Mouse (Mus musculus): ENCODE results near the gene Rassf2.

Rassf2 gene

DNA sequence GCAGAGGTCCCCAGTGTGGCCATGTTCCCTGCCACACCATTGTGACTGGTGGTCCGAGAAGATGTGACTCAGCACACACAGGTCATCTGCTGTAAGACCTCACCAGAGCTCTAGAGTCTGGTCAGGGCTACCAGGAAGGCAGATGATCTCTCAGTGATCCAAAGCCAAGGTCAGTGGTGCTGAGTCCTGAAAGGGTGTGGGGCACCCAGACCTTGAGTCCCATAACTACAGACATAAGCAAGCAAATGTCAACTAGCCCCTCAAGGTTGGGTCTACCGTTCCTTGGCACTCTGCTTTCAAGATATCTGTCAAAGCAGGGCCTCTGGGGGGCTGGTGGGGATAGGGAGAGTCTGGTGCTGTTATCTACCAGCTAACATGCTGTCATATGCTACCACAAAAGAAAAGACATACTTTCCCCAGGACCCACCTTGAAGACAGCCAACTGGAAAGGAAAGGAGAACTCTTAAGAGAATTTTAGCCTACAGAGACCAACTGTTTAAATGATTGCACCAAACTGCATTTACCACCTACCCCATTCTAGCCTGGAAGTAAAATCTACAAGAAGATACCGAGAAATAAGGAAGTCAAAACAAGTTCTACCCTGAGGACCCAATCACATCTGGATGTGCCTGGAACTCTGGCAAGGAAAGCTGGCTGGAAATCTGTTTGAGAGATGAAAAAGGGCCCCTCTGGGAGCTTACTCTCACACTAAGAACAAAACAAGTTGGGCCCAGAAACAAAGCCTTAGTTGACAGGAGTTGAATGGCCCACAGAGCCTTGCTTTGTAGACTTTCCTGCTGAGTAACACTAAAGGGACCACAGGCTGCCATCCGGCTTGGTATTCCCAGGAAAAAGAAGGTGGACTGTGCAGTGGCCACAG lies 4.8 kb upstream of the Rassf2 start:
- DNase-seq = no peak

GRCm38 (mm10) chr2:132031364-132032095 lies 1.5 kb upstream of the Rassf2 start:
- DNase-seq = no peak

GRCm38 (mm10) chr2:132030418-132031363 lies 633 bp upstream of the Rassf2 start:
- peak in 1 of 2 experiments; percentile 27 for DNase-seq

GRCm38 (mm10) chr2:132028894-132029605 lies 1.0 kb downstream of the Rassf2 start:
- DNase-seq = peak in 1 of 2 experiments; percentile 28

DNA sequence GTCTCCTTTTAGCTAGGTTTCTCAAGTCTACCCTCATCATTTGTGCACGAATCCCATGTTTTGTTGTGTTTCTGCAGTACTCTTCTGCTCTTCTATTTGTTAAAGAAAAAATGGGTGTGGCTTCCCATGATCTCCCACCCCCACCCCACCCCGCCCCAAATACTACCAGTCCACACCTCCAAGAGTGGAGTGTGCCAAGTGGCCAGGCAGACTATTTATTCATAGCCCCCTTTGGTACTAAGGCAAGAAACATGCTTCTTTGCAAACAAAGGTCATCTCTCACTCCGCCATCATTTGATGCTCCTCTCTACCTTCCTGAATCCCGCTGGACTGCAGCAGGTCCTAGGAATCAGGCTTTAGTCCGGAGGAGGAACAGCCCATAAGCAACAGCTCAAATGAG lies 2.0 kb downstream of the Rassf2 start:
- DNase-seq = no peak

- no peak for DNase-seq
Measured at GRCm38 (mm10) chr2:132027366-132027765, 2.7 kb downstream of the Rassf2 start.

- DNase-seq = no peak
Measured at GRCm38 (mm10) chr2:132024028-132024427, 6.0 kb downstream of the Rassf2 start.

DNA sequence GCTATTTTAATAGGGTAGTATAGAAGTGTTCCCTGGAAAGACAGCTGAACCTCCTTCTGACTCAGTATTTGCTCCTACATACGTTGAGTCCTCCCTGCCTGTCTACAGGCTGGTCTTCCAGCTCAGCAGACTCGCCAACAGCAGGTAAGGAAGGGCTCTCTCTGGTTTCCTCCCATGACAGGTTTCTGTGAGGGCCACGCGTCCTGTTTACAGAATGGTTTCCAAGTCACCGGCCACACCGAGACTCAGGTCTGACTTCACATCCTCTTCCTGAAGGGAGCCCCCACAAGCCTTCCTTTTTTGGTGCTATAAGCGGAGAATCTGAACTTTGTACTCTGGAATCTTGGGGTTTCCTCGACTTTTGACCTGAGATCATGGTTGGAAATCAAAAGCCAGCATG lies 7.4 kb downstream of the Rassf2 start:
- DNase-seq = no peak

DNA sequence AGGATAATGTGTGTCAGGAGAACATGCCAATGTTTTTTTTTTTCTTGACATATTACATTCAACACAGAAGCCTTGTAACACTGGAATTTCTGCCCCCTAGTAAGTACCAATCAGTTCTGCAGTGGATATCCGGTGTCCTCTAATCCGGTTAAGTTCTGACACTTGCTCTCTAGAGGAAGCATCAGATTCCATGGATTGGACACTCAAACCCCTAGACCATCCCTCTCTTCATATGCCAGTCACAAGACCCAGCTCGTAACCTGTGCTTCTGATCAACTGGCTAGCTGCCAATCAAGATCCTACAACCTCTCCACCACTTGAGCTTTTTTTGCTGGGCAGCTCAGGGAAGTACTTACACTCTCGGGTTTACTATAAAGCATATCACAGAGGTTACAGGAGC lies 8.4 kb downstream of the Rassf2 start:
- DNase-seq = no peak

- no peak for DNase-seq
Measured at GRCm38 (mm10) chr2:132020991-132021541, 9.0 kb downstream of the Rassf2 start.

GRCm38 (mm10) chr2:132020420-132020819 lies 9.6 kb downstream of the Rassf2 start:
- DNase-seq = no peak

DNA sequence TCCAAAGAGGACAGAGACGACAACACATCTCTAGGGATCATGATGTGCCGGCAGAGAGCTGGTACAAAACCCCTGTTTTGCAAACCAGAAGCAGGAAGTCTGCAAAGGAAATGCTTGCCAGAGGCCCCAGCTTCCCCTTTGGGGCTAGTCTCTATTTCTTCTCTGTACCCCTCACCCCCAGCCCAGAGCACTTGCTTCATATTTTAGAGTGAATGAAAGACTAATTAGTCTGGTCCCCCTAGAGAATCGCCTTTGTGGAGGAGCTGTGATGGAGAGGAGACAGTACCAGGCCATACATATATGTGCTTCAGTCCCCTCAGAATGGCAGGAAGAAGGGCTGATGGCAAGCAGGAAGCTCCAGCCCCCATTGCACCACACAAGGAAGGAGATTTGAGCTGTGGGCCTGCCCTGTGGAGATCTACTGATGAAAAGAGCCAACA lies 10.7 kb downstream of the Rassf2 start:
- no peak for DNase-seq

DNA sequence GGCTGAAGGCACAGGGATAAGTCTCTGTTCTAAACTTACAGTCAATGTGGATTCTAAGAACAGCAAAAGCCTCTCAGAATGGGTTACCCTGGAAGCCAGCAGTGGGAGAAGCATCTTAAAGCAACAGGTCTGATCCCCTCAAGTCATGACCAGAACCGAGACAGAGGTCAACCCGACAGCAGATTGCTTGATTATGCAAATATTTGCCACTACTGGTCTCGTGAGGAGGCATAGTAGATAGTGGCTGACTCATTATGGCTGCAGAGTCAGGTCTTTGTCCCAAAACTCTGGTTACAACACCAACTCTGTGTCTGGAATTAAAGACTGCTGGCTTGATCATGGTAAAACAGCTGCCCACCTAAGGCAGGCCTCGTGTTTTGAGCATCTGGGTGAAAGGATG lies 11.9 kb downstream of the Rassf2 start:
- DNase-seq = no peak

- no peak for DNase-seq
Measured at GRCm38 (mm10) chr2:132017611-132018010, 12.4 kb downstream of the Rassf2 start.

GRCm38 (mm10) chr2:132016034-132016433 lies 14.0 kb downstream of the Rassf2 start:
- no peak for DNase-seq

DNA sequence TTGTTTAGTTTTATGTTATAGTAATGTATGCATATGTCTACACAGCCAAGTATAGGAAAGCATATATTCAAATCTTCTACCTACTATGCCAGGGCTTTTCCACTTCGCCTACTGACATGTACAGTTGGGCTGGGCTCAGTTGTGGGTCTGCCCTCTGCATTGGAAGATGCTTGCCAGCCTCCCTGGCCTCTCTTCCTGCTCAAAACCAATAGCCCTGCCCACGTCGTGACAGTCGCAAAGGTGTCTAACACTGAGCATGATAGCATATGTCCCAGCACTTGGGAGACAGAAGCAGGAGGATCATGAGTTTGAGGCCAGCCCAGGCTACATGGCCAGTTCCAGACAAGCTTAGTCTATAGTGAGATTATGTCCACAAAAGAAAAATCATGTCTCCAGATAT lies 16.9 kb downstream of the Rassf2 start:
- DNase-seq = no peak

GRCm38 (mm10) chr2:132010781-132011180 lies 19.3 kb downstream of the Rassf2 start:
- no peak for DNase-seq

- DNase-seq = no peak
Measured at GRCm38 (mm10) chr2:132008186-132008585, 21.9 kb downstream of the Rassf2 start.

- no peak for DNase-seq
Measured at GRCm38 (mm10) chr2:132007475-132007819, 22.6 kb downstream of the Rassf2 start.

DNA sequence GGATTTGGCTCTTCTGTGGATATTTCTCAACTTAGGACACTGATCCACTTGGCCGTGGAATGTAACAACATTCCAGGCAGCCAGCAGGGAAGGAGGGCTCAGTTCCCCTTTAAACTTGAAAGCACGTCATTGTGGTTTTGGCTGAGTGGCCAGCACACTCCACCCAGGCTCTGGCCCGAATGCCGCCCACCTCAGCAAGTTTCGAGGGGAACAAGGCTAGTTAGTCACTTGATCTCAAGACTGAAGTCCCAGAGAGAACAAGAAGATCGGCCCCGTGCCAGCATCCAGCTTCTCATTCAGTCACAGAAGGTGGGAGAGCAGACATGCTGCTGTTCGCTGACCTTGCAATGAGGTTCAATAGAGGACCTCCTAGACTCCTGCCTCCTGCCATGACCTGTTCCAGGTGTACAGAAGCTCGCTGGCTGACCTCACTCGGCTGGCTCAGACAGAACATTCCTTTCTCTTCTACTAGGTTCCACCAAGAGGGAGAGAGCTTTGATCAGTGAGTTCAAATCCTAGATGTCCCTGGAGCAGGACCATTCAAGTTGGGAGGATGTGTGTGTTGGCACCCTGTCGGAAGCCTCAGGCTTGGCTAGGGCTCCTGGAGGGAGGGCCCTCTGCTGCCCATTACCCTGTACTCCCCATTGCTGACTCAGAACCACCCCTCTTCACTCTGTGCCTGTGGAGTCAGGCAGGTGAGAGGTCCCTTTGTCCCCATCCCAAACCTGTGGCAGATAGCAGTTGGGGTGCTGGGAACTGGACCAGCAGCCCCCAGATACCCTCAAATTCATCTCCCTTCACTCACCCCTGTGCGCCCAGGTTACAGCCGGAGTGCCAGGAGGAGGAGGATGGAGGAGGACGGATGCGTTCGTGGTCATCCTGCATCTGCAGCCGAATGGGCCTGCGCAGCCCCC lies 23.2 kb downstream of the Rassf2 start:
- no peak for DNase-seq

- DNase-seq = no peak
Measured at GRCm38 (mm10) chr2:132005445-132005844, 24.6 kb downstream of the Rassf2 start.
